Comparison of ENCODE assay signal across 8 mouse cellular contexts in genomic region chr5:118655025-118655424, GRCm38 (mm10).
A peak's percentile ranks its signal among the peaks of the same experiment; 100 is the strongest.
DNase-seq lines count a peak whose midpoint lies in the region; ATAC-seq and TF ChIP-seq lines count a peak whose summit lies in the region.

No protein-coding gene starts in this region.

- no peaks in the 10 kb centered on the region for H3K27me3 ChIP-seq in thymus, adult 2 months (ENCODE audit: control insufficient read depth, insufficient read depth, low read length)
- no peaks in the 10 kb centered on the region for H3K27me3 ChIP-seq in hindbrain, embryonic 13.5 days
- no peaks in the 10 kb centered on the region for H3K27me3 ChIP-seq in midbrain, postnatal 0 days (ENCODE audit: insufficient read depth, low read length)

- H3K36me3 ChIP-seq in thymus, adult 2 months (ENCODE audit: control insufficient read depth, insufficient read depth, low read length) = no peaks in the 10 kb centered on the region
- no peaks in the 10 kb centered on the region for H3K36me3 ChIP-seq in hindbrain, embryonic 13.5 days
- H3K36me3 ChIP-seq in midbrain, postnatal 0 days (ENCODE audit: insufficient read depth, low read length) = no peaks in the 10 kb centered on the region

- no peak overlapping the region for H3K4me2 ChIP-seq in hindbrain, embryonic 13.5 days
- no peak overlapping the region for H3K4me2 ChIP-seq in midbrain, postnatal 0 days (ENCODE audit: low read depth, low read length, poor library complexity, severe bottlenecking)

- DNase-seq in gastrocnemius, adult 2 months = peak; percentile 43
- no peak for DNase-seq in gastrocnemius, postnatal 4 days (ENCODE audit: low spot score in 2 of 2)
- peak; percentile 48 for DNase-seq in thymus, adult 2 months
- DNase-seq in thymus, postnatal 10 days (ENCODE audit: low spot score in 2 of 2) = no peak
- DNase-seq in midbrain, postnatal 0 days (ENCODE audit: low spot score) = peak; percentile 79
- DNase-seq in left cerebral cortex, postnatal 25 days (ENCODE audit: low spot score in 2 of 2) = no peak
- DNase-seq in spleen, postnatal 36 days (ENCODE audit: low spot score in 2 of 2) = no peak

- no peak overlapping the region for H3K9ac ChIP-seq in hindbrain, embryonic 13.5 days
- no peak overlapping the region for H3K9ac ChIP-seq in midbrain, postnatal 0 days (replicated peaks; ENCODE audit: low read length, poor library complexity, severe bottlenecking)

- no peak overlapping the region for H3K27ac ChIP-seq in gastrocnemius, adult 2 months
- no peak overlapping the region for H3K27ac ChIP-seq in thymus, adult 2 months (ENCODE audit: control insufficient read depth, insufficient read depth, low read length)
- H3K27ac ChIP-seq in hindbrain, embryonic 13.5 days = peak overlapping the region; percentile 69; the same call in 1 of the 2 replicates
- no peak overlapping the region for H3K27ac ChIP-seq in midbrain, postnatal 0 days (ENCODE audit: low read depth, low read length)

- peaks cover 44% of the 10 kb centered on the region for H3K4me1 ChIP-seq in thymus, adult 2 months (replicated peaks; ENCODE audit: control insufficient read depth, insufficient read depth, low read length)
- peaks cover 44% of the 10 kb centered on the region for H3K4me1 ChIP-seq in hindbrain, embryonic 13.5 days (replicated peaks)
- peaks cover 5% of the 10 kb centered on the region; the same call in 1 of the 2 replicates for H3K4me1 ChIP-seq in midbrain, postnatal 0 days (ENCODE audit: insufficient read depth, low read length)

- TF ChIP-seq POLR2A in thymus, adult 2 months (IDR thresholded peaks at IDR 0.05; ENCODE audit: control insufficient read depth, extremely low read depth, insufficient read depth, low read length, poor library complexity) = no peak

- ATAC-seq in hindbrain, embryonic 13.5 days (ENCODE audit: low FRiP score) = peak; percentile 76; the same call in 1 of the 2 replicates
- no peak for ATAC-seq in midbrain, postnatal 0 days (ENCODE audit: low FRiP score)

- WGBS in thymus, adult 2 months = 59% methylated on average over 2 of the region's 2 CpGs
- 47% methylated on average over 2 of the region's 2 CpGs for WGBS in hindbrain, embryonic 13.5 days
- WGBS in midbrain, postnatal 0 days = 39% methylated on average over 2 of the region's 2 CpGs

- H3K4me3 ChIP-seq in gastrocnemius, adult 2 months = no peak overlapping the region
- no peak overlapping the region for H3K4me3 ChIP-seq in thymus, adult 2 months (ENCODE audit: control insufficient read depth, insufficient read depth, low read length)
- H3K4me3 ChIP-seq in hindbrain, embryonic 13.5 days = no peak overlapping the region
- no peak overlapping the region for H3K4me3 ChIP-seq in midbrain, postnatal 0 days (ENCODE audit: low read depth, low read length)

- H3K9me3 ChIP-seq in hindbrain, embryonic 13.5 days = no peaks in the 10 kb centered on the region
- H3K9me3 ChIP-seq in midbrain, postnatal 0 days (ENCODE audit: low read length) = no peaks in the 10 kb centered on the region

- intact Hi-C loops in gastrocnemius, adult 2 months (cut with DNase I) = loop anchor here (2.0 kb wide), 2 partner anchors 58 to 322 kb away; no protein-coding TSS in a partner anchor
- intact Hi-C loops in left cerebral cortex, postnatal 25 days (cut with DNase I) = loop anchor here (5.0 kb wide), 2 partner anchors 323 to 388 kb away; no protein-coding TSS in a partner anchor

- peak; percentile 75 for TF ChIP-seq CTCF in gastrocnemius, adult 2 months (IDR thresholded peaks at IDR 0.05)
- no peak for TF ChIP-seq CTCF in thymus, adult 2 months (IDR thresholded peaks at IDR 0.05; ENCODE audit: borderline replicate concordance, control insufficient read depth, extremely low read depth, insufficient read depth, low read length, poor library complexity)
- peak; percentile 84 for TF ChIP-seq CTCF in midbrain, postnatal 0 days (IDR thresholded peaks at IDR 0.05)

Comparison
In these comparisons a context has a peak if more than half of its experiments do, and no peak if none do; other contexts are left out.
1. DNase-seq: peak in gastrocnemius, adult 2 months (single experiment), thymus, adult 2 months (single experiment) and midbrain, postnatal 0 days (single experiment); none in gastrocnemius, postnatal 4 days (0 of 2), thymus, postnatal 10 days (0 of 2), left cerebral cortex, postnatal 25 days (0 of 2) and spleen, postnatal 36 days (0 of 2).